Comparison of ENCODE assay signal across 11 mouse cellular contexts in genomic region chr1:185731062-185731461, GRCm38 (mm10).
DNase-seq lines count a peak whose midpoint lies in the region; ATAC-seq and TF ChIP-seq lines count a peak whose summit lies in the region.
"Had no signal": no experiment of that assay in that cellular context is flagged by ENCODE, and none has a peak within 500 bp of the region (broad histone marks: within the 10 kb centered on the region; RNA-seq: fewer than 3 reads in every experiment).

No protein-coding gene starts in this region.

- no peak overlapping the region for H3K4me3 ChIP-seq in heart, embryonic 13.5 days
- H3K4me3 ChIP-seq in limb, embryonic 14.5 days (replicated peaks; ENCODE audit: low read length): no peak overlapping the region
- H3K4me3 ChIP-seq: layer of hippocampus, adult 2 months had no signal

- H3K27me3 ChIP-seq in heart, embryonic 13.5 days (replicated peaks): peaks cover 29% of the 10 kb centered on the region
- no peaks in the 10 kb centered on the region; the same call in 1 of the 2 replicates for H3K27me3 ChIP-seq in limb, embryonic 14.5 days (ENCODE audit: control insufficient read depth, insufficient read depth, low read length)

- peaks cover 35% of the 10 kb centered on the region for H3K4me1 ChIP-seq in heart, embryonic 13.5 days
- no peaks in the 10 kb centered on the region; the same call in 1 of the 2 replicates for H3K4me1 ChIP-seq in limb, embryonic 14.5 days (ENCODE audit: control insufficient read depth, insufficient read depth, low read length)

- no peak overlapping the region for H3K9ac ChIP-seq in heart, embryonic 13.5 days
- no peak overlapping the region; the same call in 1 of the 2 replicates for H3K9ac ChIP-seq in limb, embryonic 14.5 days (ENCODE audit: low read depth, low read length, severe bottlenecking)

- no peak for ATAC-seq in heart, embryonic 13.5 days (ENCODE audit: extremely low read depth, insufficient number of reproducible peaks, low FRiP score, low TSS enrichment)
- ATAC-seq in limb, embryonic 14.5 days (ENCODE audit: low FRiP score, low read depth): no peak

- no peak overlapping the region for H3K27ac ChIP-seq in heart, embryonic 13.5 days (replicated peaks)
- H3K27ac ChIP-seq in limb, embryonic 14.5 days (replicated peaks; ENCODE audit: low read depth, low read length): no peak overlapping the region
- H3K27ac ChIP-seq: layer of hippocampus, adult 2 months had no signal

- H3K36me3 ChIP-seq in heart, embryonic 13.5 days: no peaks in the 10 kb centered on the region
- no peaks in the 10 kb centered on the region for H3K36me3 ChIP-seq in limb, embryonic 14.5 days (ENCODE audit: control insufficient read depth, insufficient read depth, low read length)

- TF ChIP-seq POLR2A in limb, embryonic 14.5 days (IDR thresholded peaks at IDR 0.05; ENCODE audit: borderline replicate concordance, extremely low read depth, insufficient read depth, insufficient read length): no peak

- intact Hi-C loops in gastrocnemius, postnatal 36 days (cut with DNase I): no loop called here

- 0 out of 2 replicates have a peak overlapping the region, but pooled peaks have one; percentile 20 for H3K4me2 ChIP-seq in heart, embryonic 13.5 days
- H3K4me2 ChIP-seq in limb, embryonic 14.5 days (replicated peaks; ENCODE audit: low read depth, low read length, severe bottlenecking): no peak overlapping the region

- WGBS in heart, embryonic 13.5 days: 23% methylated on average over 9 of the region's 9 CpGs
- 15% methylated on average over 9 of the region's 9 CpGs for WGBS in limb, embryonic 14.5 days

- H3K9me3 ChIP-seq in heart, embryonic 13.5 days: no peaks in the 10 kb centered on the region
- no peaks in the 10 kb centered on the region for H3K9me3 ChIP-seq in limb, embryonic 14.5 days (ENCODE audit: control insufficient read depth, low read length)

- no peak for DNase-seq in heart, adult 18-20 months
- peak; percentile 75 for DNase-seq in MN1 (ENCODE audit: low spot score)
- DNase-seq in embryo, embryonic 9.5 days (ENCODE audit: extremely low spot score): peak; percentile 48
- peak; percentile 36 for DNase-seq in limb, embryonic 14.5 days (ENCODE audit: low spot score)
- no peak for DNase-seq in right cerebral cortex, adult 18-20 months
- no peak for DNase-seq in frontal cortex, postnatal 25 days (ENCODE audit: low spot score in 2 of 2)
- no peak for DNase-seq in gastrocnemius, postnatal 36 days
- DNase-seq: lung, postnatal 10 days; thymus, adult 18-20 months had no signal

Comparison
In these comparisons a context has a peak if more than half of its experiments do, and no peak if none do; other contexts are left out.
1. DNase-seq: peak in MN1 (single experiment), embryo, embryonic 9.5 days (single experiment) and limb, embryonic 14.5 days (single experiment); none in heart, adult 18-20 months (0 of 2), right cerebral cortex, adult 18-20 months (single experiment), frontal cortex, postnatal 25 days (0 of 2) and gastrocnemius, postnatal 36 days (0 of 2).